Mouse (Mus musculus) ES-Bruce4 (cell line): ENCODE data around the gene Prkn.

ENCODE experiments used
- CTCF ChIP-seq: IDR thresholded peaks from one replicate; pipeline ENCODE4 v1.8.1; 2011; ENCODE audit warnings: low read depth, low read length
- EP300 ChIP-seq: IDR thresholded peaks from 2 replicates; pipeline ENCODE4 v1.6.1; 2011; ENCODE audit warnings: low read depth, low read length; ENCODE audit not compliant: insufficient read depth
- POLR2A ChIP-seq: IDR thresholded peaks from one replicate; pipeline ENCODE4 v1.8.1; 2011; ENCODE audit warnings: low read length; ENCODE audit not compliant: insufficient read depth

- TF ChIP-seq EP300, result no peak
- no peak for TF ChIP-seq CTCF
- TF ChIP-seq POLR2A, result no peak
These were observed 804.8 kb downstream of the Prkn start for GRCm38 (mm10) chr17:11644873-11645464.
